Mouse (Mus musculus) testis, postnatal 10 days (tissue): Measurements from ENCODE around the gene Psmb4.
"Not testable (repeated sequence)": the region's sequence is repeated elsewhere in the genome, so short reads cannot be mapped to it uniquely, and the experiment has no call there.

Experiments
- DNase-seq: peaks from one replicate; pipeline ENCODE4 v3.0.0; 2021; ENCODE audit warnings: low spot score

The Psmb4 gene

DNA sequence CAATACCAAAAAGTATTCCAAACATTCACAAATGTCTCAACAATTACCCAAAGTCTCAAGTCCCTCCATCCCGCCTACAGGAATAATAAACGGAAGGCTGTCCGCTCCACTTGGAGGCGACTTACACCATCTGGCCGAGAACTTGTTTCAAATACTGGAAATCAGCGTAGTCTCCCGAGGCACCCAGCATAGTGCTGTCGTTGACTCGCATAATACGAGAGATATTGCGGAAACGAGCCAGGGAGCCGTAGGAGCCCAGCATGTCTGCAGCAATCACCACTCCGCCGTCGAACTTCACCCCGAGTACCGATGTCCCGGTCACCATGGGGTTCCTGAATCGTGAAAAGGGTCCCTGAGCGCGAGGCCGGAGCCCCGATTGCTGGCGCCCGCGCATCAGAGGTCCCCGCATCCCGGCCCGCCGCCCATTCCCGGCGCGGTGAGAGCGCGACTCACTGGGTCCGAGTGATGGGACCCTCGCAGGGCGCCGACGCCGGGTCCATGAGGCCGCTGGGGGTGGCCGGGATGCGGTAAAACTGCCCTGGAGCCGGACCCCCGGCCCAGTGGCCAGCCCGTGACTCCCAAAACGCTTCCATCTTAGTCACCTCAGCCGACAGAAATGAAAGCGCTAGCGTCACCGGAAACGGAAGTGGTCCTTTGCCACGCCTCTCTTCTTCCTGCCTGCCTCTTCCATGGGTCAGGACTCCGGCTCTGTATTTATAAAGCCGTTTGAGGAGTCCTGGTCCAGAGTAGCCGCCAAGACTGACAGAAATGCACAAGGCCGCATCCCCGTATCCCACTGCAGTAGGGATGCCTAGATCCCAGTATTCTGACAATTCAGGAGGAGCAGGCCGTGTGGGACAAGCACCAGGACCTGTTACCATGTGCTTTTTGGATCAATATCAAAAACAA is at the start of gene Psmb4:
Gene Psmb4, minus strand, starts transcription at position 646 of the 909 bp plus-strand sequence.
- DNase-seq: peak; percentile 81

DNA sequence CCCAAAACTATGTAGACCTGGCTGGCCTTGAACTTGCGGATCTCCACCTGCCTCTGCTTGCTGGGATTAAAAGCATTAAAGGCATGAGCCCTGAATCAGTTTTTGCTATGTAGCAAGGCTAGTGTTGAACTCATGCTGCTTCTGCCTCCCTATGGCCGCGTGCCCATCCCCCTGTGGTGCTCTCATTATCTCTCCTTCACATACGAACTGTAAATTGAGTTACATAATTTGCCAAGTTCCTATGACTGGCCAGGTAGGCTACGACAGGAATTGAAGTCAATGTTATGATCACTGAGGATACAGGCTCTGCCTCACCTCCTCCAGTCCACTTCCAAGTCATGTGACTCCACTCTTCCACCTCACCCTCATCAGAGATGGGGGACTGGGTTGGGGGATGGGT is 49.4 kb upstream of the Psmb4 start:
- not testable (repeated sequence) for DNase-seq

DNA sequence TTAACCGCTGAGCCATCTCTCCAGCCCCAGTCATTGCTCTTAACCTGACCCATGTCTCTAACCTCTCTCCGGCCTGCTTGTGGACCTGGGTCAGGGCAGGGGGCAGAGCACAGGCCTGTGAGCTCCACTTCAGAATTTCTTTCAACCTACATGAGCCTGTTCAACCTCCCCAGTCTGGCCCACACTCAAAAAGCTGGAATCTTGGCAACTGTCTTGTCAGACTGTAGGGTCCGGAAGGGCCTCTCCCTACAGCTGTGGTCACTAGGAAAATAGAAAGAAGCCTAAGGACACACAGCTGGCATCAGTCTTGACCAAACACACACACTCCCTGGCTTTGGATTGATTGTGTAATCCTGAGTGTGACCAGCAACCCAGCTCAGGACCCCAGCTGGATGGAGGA is 48.6 kb upstream of the Psmb4 start:
- DNase-seq: peak; percentile 68

DNA sequence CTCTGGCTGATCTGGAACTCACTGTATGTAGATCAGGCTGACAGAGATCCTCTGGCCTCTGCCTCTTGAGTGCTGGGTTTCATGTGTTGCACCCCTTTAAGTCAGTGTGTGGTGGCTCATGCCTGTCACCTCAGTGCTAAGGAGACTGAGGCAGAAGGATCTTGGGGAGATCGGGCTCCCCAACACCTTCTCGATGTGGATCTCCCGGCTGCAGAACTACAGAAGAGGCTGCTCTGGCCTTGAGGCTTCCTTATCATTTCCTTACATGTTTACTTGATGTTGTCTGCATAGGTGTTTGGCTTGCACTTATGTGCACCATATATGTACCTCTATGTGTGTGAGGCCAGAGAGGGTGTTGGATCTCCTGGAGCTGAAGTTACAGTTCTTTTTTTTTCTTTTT is 47.8 kb upstream of the Psmb4 start:
- DNase-seq: not testable (repeated sequence)

DNA sequence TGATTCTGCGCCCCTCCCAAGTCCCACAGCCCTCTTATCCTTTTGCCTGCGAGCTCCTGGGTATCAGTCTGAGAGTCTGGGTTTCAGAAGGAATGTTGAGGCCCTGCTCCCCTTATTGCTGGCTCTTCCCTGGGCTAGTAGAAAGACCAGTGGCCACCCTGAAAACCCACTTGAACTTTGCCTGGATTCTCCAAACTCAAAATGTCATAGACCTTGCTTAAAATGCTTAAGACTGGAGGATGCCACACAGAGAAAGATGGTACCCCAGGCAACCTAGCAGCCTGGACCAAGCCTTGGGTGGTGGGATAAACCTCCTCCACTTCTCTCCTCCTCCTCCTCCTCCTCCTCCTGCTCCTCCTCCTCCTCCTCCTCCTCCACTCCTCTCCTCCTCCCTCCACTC is 46.8 kb upstream of the Psmb4 start:
- DNase-seq: not testable (repeated sequence)

DNA sequence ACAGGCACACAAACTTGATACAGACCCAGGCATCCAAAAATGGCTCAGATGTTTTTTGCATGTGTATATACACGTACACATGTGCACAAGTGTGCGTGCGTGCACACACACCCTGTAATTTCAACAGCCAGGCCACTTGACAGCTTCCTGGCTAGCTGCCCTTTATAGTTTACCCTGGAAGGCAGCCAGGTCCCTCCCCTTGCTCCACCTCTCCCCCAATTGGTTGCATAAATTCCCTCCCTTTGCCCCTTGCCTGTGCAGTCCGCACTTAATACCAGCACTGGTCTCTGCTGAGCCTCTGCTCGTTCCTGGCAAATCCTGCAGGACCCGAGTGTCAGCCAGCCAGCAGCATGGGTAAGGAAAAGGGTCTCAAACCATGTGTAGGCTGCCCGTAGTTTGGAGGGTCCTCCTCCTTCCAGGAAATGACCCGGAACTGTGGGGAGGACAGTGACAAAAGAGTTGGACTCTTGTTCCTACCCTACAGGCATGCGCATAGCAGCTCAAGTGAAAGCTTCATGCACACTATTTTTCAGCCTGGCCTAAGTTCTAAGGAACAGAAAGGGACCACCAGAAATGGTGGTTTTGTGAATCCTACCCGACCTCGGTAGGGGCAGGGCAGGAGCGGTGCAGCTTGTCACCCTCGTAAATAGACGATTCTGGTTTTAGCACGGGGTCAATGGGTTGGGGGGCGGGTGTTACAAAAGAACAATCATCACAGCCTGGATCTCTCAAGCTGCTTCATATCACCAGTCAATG is 46.2 kb upstream of the Psmb4 start, which contains the start of gene Selenbp1:
Gene Selenbp1, plus strand, starts transcription at position 248 of the 756 bp plus-strand sequence.
- peak; percentile 83 for DNase-seq

DNA sequence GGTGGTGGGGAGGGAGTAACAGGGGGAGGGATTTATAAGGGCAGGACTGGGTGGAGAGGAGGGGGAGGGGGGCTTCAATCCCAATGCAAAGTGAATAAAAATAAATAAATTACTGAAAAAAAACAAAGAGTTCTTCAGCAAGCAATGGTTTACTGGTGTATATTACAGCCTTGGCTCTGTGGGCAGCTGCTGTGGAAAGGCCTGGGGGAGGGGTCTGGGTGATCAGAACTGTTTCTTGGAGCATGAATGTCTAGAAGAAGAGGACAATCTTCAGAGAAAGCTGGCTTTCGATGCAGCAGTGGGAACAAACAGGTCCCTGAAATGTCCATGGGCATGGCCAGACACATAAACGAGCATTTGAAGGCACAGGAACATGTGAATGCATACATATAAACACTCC is 45.5 kb upstream of the Psmb4 start:
- not testable (repeated sequence) for DNase-seq

DNA sequence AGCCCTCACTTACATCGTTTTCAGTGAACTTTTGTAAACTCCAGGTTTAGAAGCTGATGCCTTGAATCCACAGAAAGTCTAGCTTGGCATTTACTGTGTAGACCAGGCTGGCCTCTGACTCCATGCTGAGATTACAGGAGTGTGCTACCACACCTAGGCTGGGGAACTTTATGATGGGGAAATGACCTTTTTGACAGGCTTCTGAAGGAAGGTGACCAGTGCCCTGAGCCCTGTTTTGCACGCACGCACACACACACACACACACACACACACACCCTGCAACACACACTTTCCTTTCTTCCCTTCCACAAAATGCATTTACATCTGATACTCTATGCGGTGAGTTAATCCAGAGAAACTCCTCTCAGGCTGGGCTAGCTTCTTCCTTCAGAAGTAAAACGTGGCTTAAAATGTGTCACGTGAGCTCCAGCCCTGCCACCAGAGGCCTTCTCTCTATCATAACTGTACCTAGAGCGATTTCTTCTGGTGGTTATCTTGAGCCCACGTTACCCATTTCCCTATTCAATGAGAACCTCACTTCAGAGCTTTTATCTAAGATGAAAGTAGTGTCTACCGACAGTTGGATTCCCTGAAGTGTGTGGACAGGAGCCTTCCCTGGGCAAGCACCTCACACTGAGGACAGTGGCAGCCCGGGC is 44.8 kb upstream of the Psmb4 start:
- DNase-seq: not testable (repeated sequence)

DNA sequence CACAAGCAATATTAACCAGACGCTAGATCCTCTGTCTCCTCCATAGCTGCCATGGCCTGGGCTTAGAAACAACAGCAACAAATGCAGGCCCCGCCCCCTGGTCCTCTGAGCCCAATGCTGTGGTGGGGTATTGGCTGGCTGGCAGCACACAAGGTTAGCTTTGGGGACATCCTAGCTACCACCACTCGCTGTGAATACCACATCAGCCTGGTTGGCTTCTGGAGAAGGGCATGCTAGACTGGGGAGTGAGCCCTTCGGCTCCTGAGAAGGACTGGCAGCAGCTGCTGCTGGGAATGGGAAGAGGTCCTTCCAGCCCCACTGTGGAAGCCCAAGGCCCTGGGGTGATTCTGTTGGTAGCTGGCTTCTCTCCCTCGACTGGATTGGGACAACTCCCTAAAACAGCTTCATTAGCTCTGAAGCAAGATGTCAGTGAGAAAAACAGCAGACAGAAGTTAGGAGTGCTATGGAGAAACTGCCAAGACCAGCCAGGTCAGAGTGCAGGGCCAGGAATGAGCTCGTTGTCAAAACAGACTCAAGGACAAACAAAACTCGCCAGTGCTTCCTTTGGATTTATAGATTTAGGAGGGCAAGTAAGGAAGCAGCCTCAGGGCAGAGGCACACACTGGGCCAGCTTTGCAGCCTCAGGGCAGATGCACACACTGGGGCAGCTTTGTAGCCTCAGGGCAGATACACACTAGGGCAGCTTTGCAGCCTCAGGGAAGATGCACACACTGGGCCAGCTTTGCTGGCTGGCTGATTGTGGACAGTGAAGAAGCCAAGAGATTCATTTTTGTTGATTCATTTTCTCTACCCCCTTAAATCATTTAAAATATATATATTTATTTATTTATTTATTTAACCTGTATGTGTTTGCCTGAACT is 43.9 kb upstream of the Psmb4 start:
- peak; percentile 56 for DNase-seq

DNA sequence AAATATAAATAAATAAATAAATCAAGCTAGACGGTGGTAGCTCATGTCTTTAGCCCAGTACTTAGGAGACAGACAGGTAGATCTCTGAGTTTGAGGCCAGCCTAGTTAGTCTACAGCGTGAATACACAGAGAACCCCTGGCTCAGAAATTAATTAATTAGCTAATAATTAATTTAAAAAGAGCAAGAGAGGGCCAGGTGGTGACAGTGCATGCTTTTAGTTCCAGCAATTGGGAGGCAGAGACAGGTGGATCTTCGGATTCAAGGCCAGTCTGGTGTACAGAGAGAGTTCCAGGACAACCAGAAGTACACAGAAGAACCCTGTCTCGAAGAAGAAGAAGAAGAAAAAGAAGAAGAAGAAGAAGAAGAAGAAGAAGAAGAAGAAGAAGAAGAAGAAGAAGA is 42.2 kb upstream of the Psmb4 start:
- not testable (repeated sequence) for DNase-seq

DNA sequence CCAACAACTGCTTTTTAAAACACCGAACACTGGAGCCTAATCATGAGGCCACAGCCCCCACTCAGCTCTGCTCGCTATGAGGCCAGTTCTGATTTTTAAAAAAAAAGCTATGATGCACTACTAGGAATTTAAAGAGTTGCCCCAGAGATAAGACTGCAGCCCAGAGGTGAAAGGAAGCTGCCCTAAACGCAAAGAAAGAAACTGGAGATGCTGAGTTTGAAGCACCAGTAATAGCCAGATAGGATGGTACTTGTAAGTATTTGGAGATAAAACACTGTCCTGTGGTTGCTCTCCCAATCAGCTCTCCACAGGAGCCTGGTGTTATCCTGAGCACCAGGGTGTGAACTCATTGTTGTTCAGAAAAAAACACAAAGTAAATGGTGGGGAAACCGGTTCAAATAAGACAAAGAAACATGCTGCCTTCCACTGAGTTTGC is 39.6 kb upstream of the Psmb4 start:
- not testable (repeated sequence) for DNase-seq

DNA sequence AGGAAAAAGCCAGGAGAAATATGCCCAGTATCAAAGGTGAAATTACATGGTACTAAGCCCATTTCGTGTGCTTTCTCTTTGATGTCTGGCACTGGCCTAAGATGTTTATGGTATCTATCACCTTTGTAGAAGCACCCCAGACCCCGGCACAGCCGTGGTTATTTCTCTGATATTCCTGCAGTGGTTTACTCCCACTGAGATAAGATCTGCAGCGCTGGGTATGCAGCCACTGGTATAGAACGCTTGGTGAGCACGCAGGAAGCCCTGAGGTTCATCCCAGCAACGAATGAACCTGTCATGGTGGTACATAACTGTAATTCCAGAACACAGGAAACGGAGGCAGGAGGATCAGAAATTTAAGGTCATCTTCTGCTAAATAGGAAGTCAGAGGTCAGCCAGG is 37.9 kb upstream of the Psmb4 start:
- no peak for DNase-seq

DNA sequence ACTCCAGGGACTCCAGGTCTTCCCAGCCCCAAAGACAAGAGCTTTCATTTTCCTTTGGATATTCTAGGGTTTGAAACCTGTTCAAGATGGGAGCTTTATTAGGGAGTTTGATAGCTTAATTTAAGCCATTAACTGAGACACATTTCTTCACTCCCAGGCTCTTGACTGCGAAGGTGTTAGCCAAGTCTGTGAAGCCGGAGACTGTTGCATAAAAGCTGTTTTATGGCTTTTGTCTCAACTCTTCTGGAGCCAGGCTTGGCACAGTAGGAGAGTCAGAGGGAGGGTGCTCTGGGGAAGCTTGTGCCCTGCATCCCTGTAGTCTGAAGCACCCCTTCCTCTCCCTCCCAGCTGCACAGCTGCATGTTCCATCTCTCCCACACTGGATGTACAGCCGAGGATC is 35.6 kb upstream of the Psmb4 start:
- DNase-seq: no peak

DNA sequence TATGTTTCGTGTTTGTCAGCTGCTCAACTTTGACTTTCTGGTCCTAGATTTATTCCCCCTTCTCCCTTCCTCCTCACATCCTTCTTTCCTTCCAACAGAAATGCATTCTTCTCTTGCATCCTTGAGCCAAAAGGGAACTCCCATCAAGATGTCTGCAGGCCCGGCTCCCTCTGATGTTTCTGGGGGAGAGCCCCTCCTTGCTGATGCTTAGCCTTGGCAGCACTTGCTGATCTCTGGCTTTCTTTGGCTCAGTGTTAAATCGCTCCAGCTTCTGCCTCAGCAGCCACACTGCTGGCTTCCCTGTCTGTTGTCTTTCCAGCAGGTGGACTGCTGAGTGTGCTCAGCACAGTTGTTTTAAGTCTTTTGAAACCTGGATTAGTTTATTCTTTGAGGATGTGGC is 34.3 kb upstream of the Psmb4 start:
- DNase-seq: no peak

DNA sequence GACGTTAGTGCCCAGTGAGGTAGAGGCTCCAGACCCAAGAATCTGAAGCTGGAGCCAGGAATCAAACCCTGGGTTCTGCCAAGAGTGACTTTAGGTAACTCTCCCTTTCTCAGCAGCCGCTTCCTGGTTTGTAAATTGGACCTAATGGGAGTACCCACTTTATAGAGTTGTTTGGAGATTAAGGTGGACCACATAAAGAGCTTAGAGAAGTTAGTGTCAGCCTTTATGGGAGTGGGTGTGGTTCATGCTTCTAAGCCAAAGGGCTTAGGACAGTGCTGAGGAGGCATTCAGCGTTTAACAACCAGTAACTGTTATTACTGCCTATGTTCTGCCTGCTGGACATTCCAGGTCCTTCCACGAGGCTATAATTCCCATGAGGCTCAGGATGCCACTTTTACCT is 32.1 kb upstream of the Psmb4 start:
- DNase-seq: no peak

DNA sequence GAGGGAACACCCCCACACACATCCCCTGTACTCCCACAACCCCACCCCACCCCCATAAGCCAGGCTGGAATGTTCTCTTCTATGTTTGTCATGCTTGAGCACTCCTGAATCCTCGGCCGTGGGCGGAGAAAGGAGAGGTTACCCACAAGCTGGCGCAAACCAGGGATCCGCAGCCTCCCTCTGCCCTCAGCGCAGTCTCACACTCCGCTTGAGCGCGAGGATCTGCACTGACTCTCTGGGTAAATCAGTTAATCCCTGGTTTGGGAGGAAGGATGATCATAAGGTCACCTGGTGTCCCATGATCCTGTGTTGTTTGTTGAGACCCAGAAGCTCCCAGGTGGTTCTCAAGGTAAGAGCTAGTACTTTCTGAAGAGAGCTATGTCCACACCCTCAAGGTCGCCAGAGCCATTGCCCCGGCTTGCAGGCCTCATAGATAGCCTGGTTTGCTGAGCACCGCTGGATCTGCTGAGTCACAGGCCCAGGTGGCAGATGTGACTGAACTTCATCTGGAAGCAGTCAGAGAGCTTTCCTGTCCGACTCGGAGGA is 31.1 kb upstream of the Psmb4 start:
- DNase-seq: peak; percentile 58

DNA sequence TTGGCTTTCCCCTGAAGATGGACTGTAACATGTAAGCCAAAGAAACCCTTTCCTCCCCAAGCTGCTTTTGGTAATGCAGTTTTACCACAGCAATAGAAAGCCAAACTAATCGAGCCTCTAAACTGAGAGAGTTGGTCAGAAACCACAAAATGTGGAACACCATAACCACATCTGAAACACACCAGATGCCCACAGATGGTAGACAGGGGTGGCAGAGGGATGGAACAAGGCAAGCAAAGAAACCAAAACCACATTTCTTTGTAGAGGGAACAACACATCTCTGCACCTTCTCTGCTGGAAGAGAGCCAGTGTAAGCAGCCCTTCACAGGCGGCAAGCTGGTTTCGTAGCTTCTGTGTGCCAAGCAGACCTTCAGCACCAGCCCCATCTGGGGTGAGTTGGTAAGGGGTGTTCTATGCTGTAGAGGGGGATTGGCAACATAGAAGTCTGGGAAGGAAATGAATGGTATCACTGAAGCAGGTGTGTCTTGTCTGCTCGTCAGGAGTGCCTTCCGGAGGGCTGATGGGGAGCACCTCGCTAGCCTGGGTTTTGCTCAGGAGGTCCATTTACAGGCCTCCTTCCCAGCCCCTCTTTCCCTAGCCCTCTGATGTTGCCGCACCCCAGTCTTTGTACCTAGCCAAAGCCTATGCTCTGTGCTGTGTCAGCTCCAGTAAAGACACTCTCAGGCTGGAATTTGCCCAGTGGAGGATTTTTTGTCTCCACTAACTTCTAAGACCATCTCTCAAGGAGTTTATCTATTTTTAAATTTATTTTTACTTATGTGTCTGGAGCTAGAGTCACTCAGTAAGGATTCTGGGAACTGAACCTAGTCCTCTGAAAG is 29.4 kb upstream of the Psmb4 start:
- DNase-seq: no peak

DNA sequence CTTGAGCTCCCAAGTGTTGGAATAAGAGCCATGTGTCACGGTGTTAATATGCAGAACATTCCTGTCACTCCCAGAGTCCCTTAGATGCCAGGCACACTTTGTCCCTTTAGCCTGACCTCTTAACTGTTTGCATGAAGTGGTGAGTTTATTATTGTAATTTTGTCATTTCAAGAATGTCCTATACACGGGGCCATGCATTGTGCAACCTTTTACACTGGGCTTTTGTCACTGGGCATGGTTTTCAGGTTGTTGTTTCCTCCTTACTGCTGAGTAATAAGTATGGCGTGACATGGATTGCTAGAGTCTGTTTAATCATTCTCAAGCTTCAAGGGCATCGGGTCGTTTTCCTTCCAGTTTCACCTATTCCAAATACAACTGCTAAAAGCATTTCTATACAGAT is 27.0 kb upstream of the Psmb4 start:
- DNase-seq: no peak

DNA sequence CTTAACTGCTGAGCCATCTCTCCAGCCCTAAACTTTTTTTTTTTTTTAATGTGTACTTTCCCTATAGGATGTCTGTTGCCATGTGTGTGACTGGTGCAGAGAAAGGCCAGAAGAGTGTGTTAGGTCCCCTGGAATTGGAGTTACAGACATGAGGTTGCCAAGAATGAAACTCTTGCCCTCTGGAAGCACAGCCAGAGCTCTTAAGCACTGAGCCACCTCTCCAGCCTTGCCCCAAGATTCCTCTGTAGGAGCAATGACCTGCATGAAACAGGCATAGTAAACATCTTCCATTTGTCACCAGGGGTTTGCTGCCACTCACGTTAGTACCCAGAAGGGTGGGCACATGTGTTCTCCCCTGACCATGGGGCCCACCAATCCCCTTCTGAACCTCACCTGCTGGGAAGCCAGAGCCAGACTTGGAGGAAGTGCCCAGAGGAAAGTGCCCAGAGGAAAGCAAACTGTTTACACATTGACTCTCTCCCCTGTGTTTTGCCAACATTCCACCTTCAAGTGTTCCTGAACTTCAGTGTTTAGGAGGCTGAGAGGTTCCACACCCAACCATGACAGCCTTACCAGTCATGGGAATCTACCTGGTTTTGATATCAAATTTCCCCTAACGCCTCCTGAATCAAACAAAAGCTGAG is 24.4 kb upstream of the Psmb4 start:
- no peak for DNase-seq

DNA sequence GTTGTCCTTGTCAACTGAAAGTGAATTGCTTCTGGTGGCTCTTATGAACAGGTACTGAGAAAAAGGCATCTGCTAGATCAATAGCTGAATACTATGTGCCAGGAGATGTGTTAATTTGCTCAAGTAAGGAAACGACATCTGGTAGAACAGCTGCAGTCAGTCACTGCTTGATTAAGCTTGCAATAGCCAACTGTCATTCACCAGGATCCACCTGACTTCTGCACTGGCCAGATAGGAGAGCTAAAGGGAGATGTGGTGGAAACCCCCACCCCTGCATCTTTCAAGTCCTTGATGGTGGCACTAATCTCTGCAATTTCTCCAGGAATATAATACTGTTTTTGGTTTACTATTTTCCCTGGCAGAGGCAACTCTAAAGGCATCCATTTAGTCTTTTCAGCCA is 19.7 kb upstream of the Psmb4 start:
- no peak for DNase-seq
